Mouse (Mus musculus): ENCODE data around the gene Slc39a3.

DNA sequence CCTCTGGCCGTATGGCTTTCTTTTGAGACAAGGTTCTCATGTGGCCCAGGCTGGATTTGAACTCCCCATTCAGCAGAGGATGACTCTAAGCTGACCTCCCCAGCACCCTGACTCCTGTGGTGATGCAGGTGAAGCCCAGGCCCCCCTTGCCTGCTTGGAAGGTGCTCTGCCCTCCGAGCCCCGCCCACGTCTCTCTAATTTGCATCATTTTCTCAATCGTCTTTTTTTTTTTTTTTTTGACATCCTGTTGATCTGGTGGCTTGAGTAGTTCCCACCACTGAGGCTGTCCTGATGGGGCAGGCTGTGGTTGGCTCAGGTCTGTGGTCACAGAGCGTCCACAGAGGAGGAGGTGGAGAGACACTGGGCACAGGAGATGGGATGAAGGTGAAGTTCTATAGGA is 47.8 kb downstream of the Slc39a3 start:
- TF ChIP-seq CTCF (IDR thresholded peaks at IDR 0.05; ENCODE audit: low read depth, low read length) (no peak), GATA1 (IDR thresholded peaks at IDR 0.05; ENCODE audit: borderline replicate concordance, low read length) (no peak), POLR2AphosphoS5 (IDR thresholded peaks at IDR 0.05; ENCODE audit: insufficient replicate concordance, low read depth, low read length) (no peak)
